Mouse (Mus musculus) left cerebral cortex, adult 2 months (tissue): ENCODE results near the gene Asb17. TPM values are rescaled to one million over a fixed set of nuclear protein-coding genes. Genes with fewer than 3 reads are reported as not detected.
A peak's percentile ranks its signal among the peaks of the same experiment; 100 is the strongest.

Experiments used
- DNase-seq, 2 experiments: peaks; one replicate each; pipeline ENCODE4 v3.0.0; 2021 to 2022; ENCODE audit warnings: low spot score in 2 of 2, mixed read lengths in 1 of 2; ENCODE audit errors: extremely low spot score in 1 of 2
- H3K27ac ChIP-seq: fragments of 200-600 bp; 2 replicates; pipeline ENCODE4 v1.8.1; 2022
- H3K4me3 ChIP-seq: fragments of 200-600 bp; 2 replicates; pipeline ENCODE4 v1.8.1; 2022
- CTCF ChIP-seq: fragments of 200-600 bp; IDR thresholded peaks from 2 replicates; pipeline ENCODE4 v1.8.1; 2022; ENCODE audit warnings: antibody characterized with exemption, mild to moderate bottlenecking, moderate library complexity
- intact Hi-C: fragments of 180-260 bp; cut with DNase I; formaldehyde crosslinking; loops from one replicate; pipeline ENCODE4 v1.15.1; 2025
- long read RNA-seq, 2 experiments: library from polyadenylated mRNA; stranded (forward); transcript quantifications; one replicate each; pipeline ENCODE4 v2.0.0; 2021; ENCODE audit warnings: borderline mapping rate in 2 of 2
- total RNA-seq, 2 experiments: library from RNA; stranded (reverse); gene quantifications; 2 replicates each; pipeline ENCODE4 v1.2.3; 2021

The Asb17 gene
- total RNA-seq = not detected
- long read RNA-seq, experiment 1 = 0 reads
- long read RNA-seq, experiment 2 = 0 reads

DNA sequence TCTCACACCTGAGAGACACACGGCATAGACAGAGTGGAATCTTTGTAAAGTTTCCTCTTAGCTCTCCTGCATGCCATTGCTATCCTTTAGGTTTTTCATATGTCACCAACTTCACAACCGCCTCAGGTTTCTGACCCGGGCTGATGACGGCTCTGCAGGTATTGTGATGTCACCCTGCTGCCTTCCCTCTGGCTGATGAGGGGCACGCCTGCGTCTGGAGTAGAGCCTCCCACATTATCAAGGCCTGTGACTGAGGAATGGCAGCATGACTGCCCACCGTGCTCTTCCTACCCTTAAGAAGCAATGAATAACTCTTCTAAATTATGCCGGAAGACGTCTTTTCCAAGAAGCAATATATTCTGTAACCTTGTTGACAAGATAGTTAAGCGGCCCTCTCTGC is at the start of gene Asb17:
Gene Asb17, plus strand, starts transcription at position 180 of the 400 bp plus-strand sequence.
- Histone ChIP-seq H3K27ac (no peak within 1 kb of the TSS), H3K4me3 (no peak within 1 kb of the TSS)
- intact Hi-C loops = no loop called here
- no peak for DNase-seq
- no peak for TF ChIP-seq CTCF

DNA sequence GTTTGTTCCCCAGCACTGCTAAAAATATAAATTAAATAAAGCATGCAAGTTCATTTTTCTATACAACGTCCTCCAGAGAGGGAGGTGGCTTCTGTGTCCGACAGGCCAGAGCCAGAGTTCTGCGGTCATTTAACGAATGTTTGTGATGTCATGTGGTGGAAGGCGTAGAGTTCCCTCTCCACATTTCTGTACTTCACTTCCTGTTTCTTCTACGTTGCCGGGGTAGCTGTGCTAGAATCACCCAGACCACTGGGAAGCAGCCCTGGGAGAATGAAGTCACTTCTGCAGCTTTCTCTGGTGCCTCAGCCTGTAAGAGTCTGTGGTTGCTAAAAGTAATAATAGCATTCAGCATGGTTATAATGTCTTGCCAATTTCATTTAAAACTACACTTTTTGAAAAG is 46.4 kb upstream of the Asb17 start:
- no peak for TF ChIP-seq CTCF
- Histone ChIP-seq H3K27ac (no peak overlapping the region), H3K4me3 (no peak overlapping the region)
- DNase-seq = no peak
- intact Hi-C loops = no loop called here

DNA sequence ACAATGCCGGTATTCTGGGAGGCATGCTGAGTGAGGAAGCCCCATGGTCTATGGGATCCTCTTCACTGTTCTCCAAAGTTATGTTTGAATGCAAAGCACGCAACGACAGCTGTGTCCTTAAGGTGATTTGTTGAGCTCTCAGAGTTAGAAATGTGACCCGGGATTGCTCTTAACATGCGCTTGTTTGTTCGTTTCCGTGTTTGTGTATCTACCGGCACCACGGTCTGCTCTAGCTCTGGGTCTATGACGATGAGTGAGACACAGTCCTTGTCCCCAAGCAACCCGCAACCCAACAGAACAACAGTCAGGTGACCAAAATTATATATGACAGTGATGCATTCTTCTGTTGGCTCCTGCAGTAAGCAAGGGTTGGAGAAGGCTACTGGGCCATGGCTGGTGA is 44.4 kb upstream of the Asb17 start:
- no peak for TF ChIP-seq CTCF
- H3K4me3 ChIP-seq = no peak overlapping the region
- intact Hi-C loops = loop anchor here (10.0 kb wide), 1 partner anchor 1035 kb away; no protein-coding TSS in a partner anchor
- no peak for DNase-seq
- H3K27ac ChIP-seq = no peak overlapping the region

DNA sequence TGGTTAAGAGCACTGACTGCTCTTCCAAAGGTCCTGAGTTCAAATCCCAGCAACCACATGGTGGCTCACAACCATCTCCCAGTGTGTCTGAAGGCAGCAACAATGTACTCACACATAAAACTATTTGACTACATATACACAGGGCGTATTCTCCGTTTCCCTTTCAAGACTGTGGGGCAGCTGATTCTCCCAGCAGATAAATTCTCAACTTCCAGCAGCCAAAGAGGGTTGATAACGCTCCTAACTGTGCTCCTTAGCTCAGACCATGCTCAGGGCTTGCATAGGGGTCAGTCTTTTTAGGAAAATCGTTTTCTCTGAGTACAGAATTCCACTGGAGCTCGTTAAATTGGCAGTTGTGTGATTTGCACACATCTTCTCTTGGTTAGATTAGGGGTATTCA is 43.3 kb upstream of the Asb17 start:
- intact Hi-C loops = loop anchor here (10.0 kb wide), 1 partner anchor 1036 kb away; no protein-coding TSS in a partner anchor
- TF ChIP-seq CTCF = no peak
- no peak overlapping the region for H3K4me3 ChIP-seq
- no peak overlapping the region for H3K27ac ChIP-seq
- DNase-seq = no peak

DNA sequence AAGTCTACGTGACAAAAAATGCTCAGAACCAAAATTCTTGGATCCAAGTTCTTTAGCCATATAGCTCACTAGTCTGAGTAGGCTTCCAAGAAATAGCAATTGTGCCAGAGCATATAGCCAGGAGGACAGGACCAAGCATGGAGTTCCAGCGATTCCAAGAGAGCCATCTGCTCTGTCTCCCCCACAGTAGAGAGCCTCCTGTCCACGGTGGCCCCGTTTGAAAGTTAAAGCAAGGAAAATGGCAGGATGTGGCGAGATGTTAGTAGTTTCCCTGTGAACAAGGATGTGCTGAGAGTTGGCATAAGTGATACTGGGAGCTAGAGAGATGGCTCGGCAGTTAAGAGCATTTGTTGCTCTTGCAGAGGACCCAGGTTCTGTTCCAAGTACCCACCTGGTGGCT is 42.5 kb upstream of the Asb17 start:
- H3K27ac ChIP-seq = no peak overlapping the region
- intact Hi-C loops = loop anchor here (10.0 kb wide), 1 partner anchor 1037 kb away; no protein-coding TSS in a partner anchor
- DNase-seq = no peak
- H3K4me3 ChIP-seq = no peak overlapping the region
- TF ChIP-seq CTCF = no peak

DNA sequence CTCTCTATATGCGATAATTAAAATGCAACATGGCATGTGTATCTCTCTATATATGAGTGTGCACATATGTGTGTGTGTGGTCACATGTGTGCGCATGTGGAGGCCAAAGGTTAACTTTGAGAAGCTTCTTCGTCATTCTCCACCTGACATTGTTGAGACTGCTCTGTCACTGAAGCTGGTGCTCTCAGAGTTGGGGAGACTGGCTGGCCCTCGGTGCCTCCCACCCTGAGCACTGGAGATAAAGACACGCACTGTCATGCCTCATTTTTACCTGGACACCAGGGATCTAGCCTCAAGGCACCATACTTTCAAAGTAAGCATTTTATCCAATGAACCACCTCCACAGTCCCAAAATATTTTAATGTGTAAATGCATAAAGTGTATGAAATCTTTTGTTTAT is 41.4 kb upstream of the Asb17 start:
- no peak overlapping the region for H3K4me3 ChIP-seq
- H3K27ac ChIP-seq = no peak overlapping the region
- DNase-seq = no peak
- intact Hi-C loops = loop anchor here (10.0 kb wide), 1 partner anchor 1038 kb away; no protein-coding TSS in a partner anchor
- no peak for TF ChIP-seq CTCF

DNA sequence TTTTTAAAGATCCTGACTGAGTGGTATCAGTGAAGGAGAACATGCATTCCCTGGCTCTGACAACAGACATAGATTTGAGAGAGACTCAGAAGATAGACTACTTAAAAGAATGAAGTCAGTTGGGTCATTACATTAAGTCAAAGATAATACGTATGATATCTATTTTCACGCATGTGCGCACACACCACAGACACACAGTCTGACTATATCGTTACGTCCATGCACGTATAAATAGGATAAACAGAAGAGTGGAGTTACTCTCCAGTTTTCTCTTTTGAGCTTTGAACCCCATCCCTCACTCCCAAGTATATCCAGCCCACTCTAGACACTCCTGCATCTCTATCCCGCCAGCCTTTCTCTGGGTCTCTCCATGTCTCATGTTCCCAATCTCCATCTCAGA is 40.0 kb upstream of the Asb17 start:
- Histone ChIP-seq H3K4me3 (no peak overlapping the region), H3K27ac (no peak overlapping the region)
- TF ChIP-seq CTCF = no peak
- no peak for DNase-seq
- intact Hi-C loops = loop anchor here (10.0 kb wide), 1 partner anchor 1039 kb away; no protein-coding TSS in a partner anchor

DNA sequence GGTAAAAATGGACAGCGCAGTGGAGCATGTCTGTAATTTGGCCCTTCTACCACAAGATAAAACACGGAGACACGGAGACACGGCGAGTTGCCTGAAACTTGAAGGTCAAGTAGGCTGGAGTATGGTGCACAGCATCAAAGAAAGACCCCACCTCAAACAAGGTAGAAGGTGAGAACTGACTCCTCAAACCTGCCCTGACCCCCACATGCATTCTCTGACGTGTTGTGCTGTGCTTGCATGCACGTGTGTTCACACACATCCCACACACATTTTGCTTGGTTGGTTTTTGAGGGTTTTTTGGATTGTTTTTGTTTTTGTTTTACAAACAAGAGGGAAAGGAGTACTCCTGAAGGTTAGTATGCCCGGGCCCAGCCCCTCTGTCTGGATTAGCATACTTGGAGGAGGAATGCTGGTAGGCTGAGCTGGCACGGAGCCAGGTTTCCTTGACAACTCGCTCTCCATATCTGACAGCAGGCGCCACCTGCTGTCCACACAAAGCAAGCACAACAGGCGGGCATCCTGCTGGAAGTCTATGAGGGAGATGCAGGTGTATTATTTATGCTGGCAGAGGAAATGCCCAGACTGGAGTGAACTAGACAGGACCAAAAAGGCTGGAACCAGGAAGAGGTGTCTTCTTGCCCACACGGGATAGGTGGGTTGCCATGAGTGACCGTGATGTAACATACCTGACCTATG is 37.8 kb upstream of the Asb17 start:
- intact Hi-C loops = loop anchor here (2.0 to 10.0 kb wide), 3 partner anchors 79 to 1041 kb away; partner anchors contain the start of gene St6galnac3
- DNase-seq = peak; percentile 93 to 95
- no peak overlapping the region for H3K27ac ChIP-seq
- TF ChIP-seq CTCF = peak; percentile 97
- no peak overlapping the region for H3K4me3 ChIP-seq

DNA sequence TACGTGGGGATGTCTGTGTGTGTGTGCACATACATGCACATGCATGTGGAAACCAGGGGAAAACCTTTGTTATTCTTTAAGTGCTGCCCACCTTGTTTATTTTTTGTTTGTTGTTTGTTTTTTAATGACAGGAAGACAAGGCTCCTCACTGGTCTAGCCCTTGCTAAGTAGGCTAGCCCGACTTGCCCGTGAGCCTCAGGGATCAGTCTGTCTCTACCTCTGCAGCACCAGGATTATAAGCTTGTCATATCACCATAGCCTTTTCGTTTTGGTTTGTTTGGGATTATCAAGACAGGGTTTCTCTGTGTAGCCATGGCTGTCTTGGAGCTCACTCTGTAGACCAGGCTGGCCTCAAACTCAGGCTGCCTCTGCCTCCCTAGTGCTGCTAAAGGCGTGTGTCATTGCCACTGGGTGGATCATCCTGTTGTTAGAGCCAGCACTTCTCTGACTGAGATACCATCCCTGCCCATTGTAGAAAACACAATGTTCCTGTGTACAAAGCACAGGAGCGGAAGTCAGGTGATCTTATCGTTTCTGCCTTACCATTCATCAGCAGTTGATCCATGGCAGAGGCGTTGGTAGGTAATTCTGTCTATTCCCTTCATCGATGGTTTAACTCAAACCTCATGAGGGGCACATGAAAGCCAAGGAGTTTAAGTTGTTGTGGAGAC is 37.1 kb upstream of the Asb17 start:
- Histone ChIP-seq H3K27ac (no peak overlapping the region), H3K4me3 (no peak overlapping the region)
- no peak for TF ChIP-seq CTCF
- DNase-seq = no peak
- intact Hi-C loops = loop anchor here (2.0 to 10.0 kb wide), 3 partner anchors 80 to 1042 kb away; partner anchors contain the start of gene St6galnac3

DNA sequence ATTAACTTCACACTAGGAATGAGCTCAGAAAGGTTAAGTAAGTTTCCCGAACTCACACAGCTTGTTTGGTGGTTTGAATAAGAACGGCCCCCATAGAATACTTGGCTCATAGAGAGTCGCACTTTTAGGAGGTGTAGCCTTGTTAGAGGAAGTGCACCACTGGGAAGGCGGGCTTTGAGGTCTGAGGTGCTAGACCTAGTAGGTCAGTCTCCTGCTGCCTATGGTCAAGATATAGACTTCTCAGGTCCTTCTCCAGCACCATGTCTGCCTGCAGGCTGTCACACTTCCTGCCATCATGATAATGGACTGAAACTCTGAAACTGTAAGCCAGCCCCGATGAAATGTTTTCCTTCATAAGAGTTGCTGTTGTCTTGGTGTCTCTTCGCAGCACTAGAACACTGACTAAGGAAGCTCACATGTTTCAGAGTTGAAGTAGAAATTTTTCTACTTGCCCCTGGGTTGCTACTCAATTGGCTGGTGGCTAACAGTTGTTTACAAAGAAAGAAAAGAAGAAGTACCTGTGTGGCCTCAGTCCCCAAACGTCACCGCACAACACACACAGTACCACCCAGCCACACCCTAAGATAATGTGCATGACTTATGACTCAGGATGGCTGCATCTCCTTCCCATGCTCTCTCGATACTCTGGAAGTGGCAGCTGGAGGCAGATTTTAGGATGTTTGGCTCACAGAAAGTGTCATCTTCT is 36.4 kb upstream of the Asb17 start:
- DNase-seq = no peak
- no peak for TF ChIP-seq CTCF
- Histone ChIP-seq H3K27ac (no peak overlapping the region), H3K4me3 (no peak overlapping the region)
- intact Hi-C loops = loop anchor here (2.0 to 10.0 kb wide), 3 partner anchors 80 to 1043 kb away; partner anchors contain the start of gene St6galnac3

DNA sequence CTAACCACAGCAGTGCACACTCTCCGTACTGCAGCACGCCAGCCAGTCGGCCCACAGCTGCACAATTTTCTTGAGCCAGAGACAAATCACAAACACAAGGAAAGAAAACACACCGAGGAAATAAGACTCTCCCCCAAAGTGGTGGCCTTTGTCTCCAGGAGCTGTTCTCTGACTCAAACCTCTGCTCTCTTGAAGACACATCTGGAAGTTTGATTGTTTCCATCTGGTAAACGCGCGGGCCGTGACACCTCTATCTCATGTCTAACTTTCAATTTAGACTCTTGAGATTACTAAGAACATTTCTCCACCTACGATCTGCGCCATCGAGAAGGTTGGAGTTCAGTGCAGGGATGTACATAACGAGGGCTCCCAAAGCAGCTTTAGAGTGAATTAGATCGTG is 35.6 kb upstream of the Asb17 start:
- no peak overlapping the region for H3K4me3 ChIP-seq
- intact Hi-C loops = loop anchor here (5.0 to 10.0 kb wide), 2 partner anchors 81 to 1044 kb away; partner anchors contain the start of gene St6galnac3
- DNase-seq = no peak
- no peak overlapping the region for H3K27ac ChIP-seq
- TF ChIP-seq CTCF = no peak

DNA sequence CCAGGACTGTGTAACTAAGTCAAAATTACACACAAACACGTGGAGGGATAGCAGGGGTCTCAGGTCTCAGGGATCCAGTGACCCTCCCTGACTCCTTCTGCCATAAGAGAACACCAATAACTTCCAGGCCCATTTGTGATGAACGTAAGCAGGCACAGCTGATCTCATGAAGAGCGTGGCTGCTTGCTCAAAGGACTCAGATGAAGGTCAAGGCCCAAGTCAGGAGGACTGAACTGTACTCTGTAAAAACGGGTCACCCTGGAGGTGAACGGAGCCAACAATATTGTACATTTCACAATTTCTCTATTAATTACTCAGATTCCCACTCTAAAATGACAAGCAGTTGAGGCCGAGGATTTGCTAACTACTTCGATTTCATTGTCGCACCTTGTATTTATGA is 30.0 kb upstream of the Asb17 start:
- no peak for DNase-seq
- no peak for TF ChIP-seq CTCF
- intact Hi-C loops = no loop called here
- Histone ChIP-seq H3K4me3 (no peak overlapping the region), H3K27ac (no peak overlapping the region)
